Mouse (Mus musculus) erythroblast, embryonic 14.5 days (primary cell): Measurements from ENCODE around the gene Golt1b. TPM values are rescaled to one million over a fixed set of nuclear protein-coding genes. Genes with fewer than 3 reads are reported as not detected.

Experiments used
- H3K27me3 ChIP-seq: 2 replicates; pipeline ENCODE4 v1.6.1; 2012; ENCODE audit warnings: inconsistent platforms; ENCODE audit not compliant: control insufficient read depth
- H3K36me3 ChIP-seq: 2 replicates; pipeline ENCODE4 v1.6.1; 2012; ENCODE audit warnings: mild to moderate bottlenecking, inconsistent platforms; ENCODE audit not compliant: control insufficient read depth
- H3K4me1 ChIP-seq: 2 replicates; pipeline ENCODE4 v1.6.1; 2012; ENCODE audit warnings: inconsistent platforms; ENCODE audit not compliant: control insufficient read depth
- H3K4me3 ChIP-seq: replicated peaks from 2 replicates; pipeline ENCODE3; 2012; ENCODE audit warnings: moderate library complexity, mild to moderate bottlenecking, inconsistent platforms
- H3K9me3 ChIP-seq: 2 replicates; pipeline ENCODE4 v1.6.1; 2012; ENCODE audit warnings: low read length, inconsistent platforms, mixed read lengths; ENCODE audit not compliant: control insufficient read depth
- GATA1 ChIP-seq: IDR thresholded peaks from 2 replicates; pipeline ENCODE4 v1.6.1; 2012; ENCODE audit warnings: low read length, inconsistent platforms, mixed read lengths
- TAL1 ChIP-seq: IDR thresholded peaks from 3 replicates; pipeline ENCODE4 v1.6.1; 2012; ENCODE audit warnings: low read length, inconsistent platforms, mixed read lengths
- polyA plus RNA-seq: library from polyadenylated mRNA; stranded (reverse); fragments of >175 nt; gene quantifications from 2 replicates; pipeline ENCODE4 v1.2.3, GENCODE M21; 2012

Gene Golt1b
- polyA plus RNA-seq, 1 experiment, result 2.0 TPM

DNA sequence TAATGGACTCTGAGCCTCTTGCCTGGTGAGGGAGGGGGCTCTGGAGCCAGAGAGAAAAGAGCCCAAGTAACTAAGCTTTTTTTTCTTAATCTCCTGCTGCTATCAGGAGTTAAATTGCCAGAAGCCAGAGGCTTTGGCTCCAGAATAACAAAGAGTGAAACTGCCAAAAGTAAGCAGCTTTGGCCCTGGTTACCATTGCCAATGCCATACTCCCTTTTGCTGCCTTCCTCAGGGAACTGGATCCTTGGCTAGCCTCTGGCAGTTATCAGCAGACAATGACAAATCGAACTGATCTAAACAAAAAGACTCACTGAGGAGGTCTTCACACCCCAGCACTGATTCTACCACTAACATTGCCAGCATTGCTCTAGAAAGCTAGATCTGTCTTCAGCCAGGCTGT lies 24.1 kb downstream of the Golt1b start:
- no peak overlapping the region for H3K4me3 ChIP-seq
- no peaks in the 10 kb centered on the region for H3K4me1 ChIP-seq
- no peaks in the 10 kb centered on the region for H3K36me3 ChIP-seq
- peaks cover 40% of the 10 kb centered on the region for H3K27me3 ChIP-seq
- H3K9me3 ChIP-seq, result no peaks in the 10 kb centered on the region
- TF ChIP-seq GATA1, result no peak
- no peak for TF ChIP-seq TAL1

DNA sequence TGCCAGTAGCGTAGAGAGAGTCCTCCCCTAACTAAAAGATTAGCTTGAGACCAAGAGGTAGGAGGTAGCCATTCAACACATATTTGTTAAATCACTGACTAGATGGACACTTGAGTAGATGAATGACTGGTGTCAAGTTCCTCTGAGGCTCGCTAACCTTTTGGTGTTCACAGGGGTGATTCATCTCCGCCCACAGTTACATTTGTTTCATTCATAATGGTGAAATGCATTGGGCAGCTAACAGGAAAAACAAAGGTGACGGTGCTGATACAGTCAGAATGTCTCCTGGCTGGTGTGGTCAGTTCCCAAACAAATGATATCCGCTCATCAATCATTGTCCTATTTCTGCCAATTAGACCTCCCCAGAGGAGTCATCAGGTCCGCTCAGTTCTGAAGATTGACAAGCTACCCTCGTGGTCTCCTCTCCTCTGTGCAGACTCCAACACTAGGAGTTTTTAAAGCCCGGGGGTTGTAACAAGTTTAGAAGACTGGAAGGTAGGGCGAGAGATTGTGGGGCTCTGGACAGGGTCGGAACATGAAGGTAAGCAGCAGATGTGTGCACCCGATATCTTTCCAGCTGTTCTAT lies 26.0 kb downstream of the Golt1b start, which contains the start of gene Spx:
TSS of gene Spx (plus strand) at position 536 of the 586 bp plus-strand sequence.
- H3K4me1 ChIP-seq, result no peaks in the 10 kb centered on the region
- no peaks in the 10 kb centered on the region for H3K9me3 ChIP-seq
- H3K36me3 ChIP-seq, result no peaks in the 10 kb centered on the region
- TF ChIP-seq GATA1, result no peak
- no peak within 1 kb of the TSS for H3K4me3 ChIP-seq
- peaks cover 44% of the 10 kb centered on the region for H3K27me3 ChIP-seq

DNA sequence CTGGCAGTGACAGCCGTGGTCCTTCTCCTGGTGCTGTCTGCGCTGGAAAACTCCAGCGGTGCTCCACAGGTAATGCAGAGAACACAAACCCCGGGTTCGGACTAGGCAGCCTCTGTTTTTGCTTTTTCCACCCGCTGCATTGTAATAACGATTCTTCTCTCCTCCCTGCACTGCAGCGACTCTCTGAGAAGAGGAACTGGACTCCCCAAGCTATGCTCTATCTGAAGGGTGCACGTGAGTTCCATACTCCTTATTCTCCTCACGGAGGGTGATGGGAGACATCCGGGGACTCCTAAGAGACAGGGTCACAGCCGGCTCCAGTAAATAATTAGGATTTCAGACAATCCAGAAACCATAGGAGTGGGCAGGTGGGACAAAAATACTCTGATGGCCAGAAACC lies 26.8 kb downstream of the Golt1b start:
- no peak overlapping the region for H3K4me3 ChIP-seq

DNA sequence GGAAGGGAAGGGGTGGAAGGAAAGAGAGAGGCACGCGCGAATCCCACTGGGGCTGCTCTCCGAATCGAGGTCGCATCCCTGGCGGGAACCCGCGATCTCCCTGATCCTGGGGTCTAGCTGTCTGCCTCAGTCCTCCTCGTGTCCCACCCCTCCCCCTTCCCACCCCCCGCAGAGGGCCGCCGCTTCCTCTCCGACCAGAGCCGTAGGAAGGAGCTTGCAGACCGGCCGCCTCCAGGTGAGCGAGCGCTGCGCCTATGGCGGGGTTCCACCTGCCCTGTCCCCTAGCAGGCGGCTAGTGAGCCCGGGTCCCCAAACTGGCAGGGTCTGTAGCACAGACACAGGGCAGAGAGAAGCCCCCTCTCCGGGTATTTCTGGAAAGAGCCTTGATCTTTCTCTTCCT lies 27.6 kb downstream of the Golt1b start:
- TF ChIP-seq TAL1 (no peak), GATA1 (no peak)
- H3K4me3 ChIP-seq, result no peak overlapping the region
- no peaks in the 10 kb centered on the region for H3K9me3 ChIP-seq
- no peaks in the 10 kb centered on the region for H3K4me1 ChIP-seq
- no peaks in the 10 kb centered on the region; the same call in 1 of the 2 replicates for H3K36me3 ChIP-seq
- peaks cover 44% of the 10 kb centered on the region for H3K27me3 ChIP-seq

More for the DNA sequence above, 26.8 kb downstream of the Golt1b start:
- Histone ChIP-seq H3K9me3 (no peaks in the 10 kb centered on the region), H3K4me1 (no peaks in the 10 kb centered on the region), H3K27me3 (peaks cover 44% of the 10 kb centered on the region), H3K36me3 (no peaks in the 10 kb centered on the region)
- TF ChIP-seq TAL1 (no peak), GATA1 (no peak)

DNA sequence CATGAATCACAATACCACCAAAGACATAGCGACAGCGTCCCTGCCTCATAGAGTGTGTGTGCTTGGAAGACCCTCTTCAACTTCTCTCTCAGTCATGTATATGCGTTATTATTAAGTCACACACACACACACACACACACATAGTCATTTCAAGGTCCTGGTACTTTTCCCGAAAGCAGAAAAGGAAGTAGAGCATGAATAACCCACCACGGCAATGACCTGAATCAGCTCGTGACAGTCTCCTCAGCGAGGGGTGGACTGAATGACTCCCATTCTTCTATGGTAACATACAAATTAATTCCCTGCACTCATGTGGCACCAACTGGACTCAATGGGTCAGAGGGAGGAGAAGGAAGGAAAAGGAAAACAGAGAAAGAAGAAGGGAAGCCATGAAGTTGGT lies 38.0 kb downstream of the Golt1b start:
- H3K4me3 ChIP-seq, result no peak overlapping the region
- H3K27me3 ChIP-seq, result no peaks in the 10 kb centered on the region
- TF ChIP-seq GATA1 (no peak), TAL1 (no peak)
- H3K9me3 ChIP-seq, result no peaks in the 10 kb centered on the region
- H3K36me3 ChIP-seq, result no peaks in the 10 kb centered on the region
- H3K4me1 ChIP-seq, result no peaks in the 10 kb centered on the region

DNA sequence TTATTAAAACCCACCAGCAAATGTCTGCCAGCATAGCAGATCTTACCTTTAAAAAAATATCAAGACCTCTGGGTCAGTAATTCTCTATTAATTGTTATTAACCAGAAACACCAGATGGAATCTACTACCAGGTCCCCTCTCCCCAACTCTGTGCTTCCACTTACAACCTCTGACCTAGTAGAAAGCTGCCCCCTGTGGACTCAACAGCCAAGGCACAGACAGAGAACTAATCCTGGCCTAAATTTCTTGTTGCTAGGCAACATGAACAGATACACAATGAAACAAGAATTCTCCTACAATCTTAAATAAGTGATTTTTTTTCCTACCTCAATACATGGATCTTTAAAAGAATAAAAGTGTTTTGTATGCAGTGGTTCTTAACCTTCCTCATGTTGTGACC lies 42.1 kb downstream of the Golt1b start:
- TF ChIP-seq TAL1 (no peak), GATA1 (no peak)
- no peaks in the 10 kb centered on the region; the same call in 1 of the 2 replicates for H3K36me3 ChIP-seq

DNA sequence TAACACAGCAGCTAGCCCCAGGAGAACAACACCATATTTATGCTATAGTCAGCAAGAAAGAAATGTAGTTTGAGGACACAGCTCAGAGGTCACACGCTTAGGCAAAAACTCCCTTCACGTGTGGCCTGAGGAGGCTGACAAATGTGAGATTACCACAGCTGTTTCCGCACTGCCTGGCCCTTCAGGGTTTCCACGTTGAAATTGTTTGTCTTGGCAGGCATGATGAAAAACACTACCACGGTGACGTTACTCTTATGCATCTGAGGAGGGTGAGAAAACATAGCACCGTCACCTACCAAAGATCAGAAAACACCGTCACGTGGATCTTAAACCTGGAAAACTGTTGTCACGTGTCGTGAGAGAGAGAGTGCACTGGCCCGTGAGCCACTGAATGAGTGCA lies 64.4 kb downstream of the Golt1b start:
- Histone ChIP-seq H3K4me3 (no peak overlapping the region), H3K27me3 (no peaks in the 10 kb centered on the region), H3K9me3 (no peaks in the 10 kb centered on the region), H3K4me1 (no peaks in the 10 kb centered on the region), H3K36me3 (no peaks in the 10 kb centered on the region; the same call in 1 of the 2 replicates)
- no peak for TF ChIP-seq TAL1
- no peak for TF ChIP-seq GATA1

More for the DNA sequence above, 42.1 kb downstream of the Golt1b start:
- Histone ChIP-seq H3K9me3 (no peaks in the 10 kb centered on the region), H3K27me3 (no peaks in the 10 kb centered on the region), H3K4me3 (no peak overlapping the region), H3K4me1 (no peaks in the 10 kb centered on the region)

DNA sequence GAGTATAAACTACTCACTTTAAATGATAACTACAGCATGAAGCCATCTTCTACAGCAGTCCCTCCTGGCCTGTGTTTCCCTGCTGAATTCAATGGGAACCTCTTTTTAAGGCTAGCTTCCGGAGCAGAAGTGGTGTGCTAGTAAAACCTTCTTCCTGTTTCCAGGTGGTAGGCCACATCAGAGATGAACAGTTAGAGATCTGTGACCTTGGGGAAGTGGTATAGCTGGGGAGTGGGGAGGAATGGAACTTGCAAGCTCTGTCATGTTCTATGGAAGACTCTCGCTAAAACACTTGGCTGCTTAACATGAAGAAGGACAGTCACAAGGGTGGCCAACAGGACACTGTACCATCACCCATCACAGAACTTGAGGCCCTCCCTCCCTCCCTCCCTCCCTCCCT lies 66.3 kb downstream of the Golt1b start:
- Histone ChIP-seq H3K4me3 (no peak overlapping the region), H3K9me3 (no peaks in the 10 kb centered on the region), H3K4me1 (no peaks in the 10 kb centered on the region), H3K36me3 (no peaks in the 10 kb centered on the region; the same call in 1 of the 2 replicates), H3K27me3 (no peaks in the 10 kb centered on the region)
- TF ChIP-seq TAL1 (no peak), GATA1 (no peak)

Other genes starting within 250 kb of the Golt1b start
- gene Slco1a6, start 178.7 kb upstream of the Golt1b start, polyA plus RNA-seq, result not detected in 2 replicates
- not detected in 2 replicates for gene Iapp, start 88.8 kb upstream of the Golt1b start, polyA plus RNA-seq
- gene Slco1a5, start 64.2 kb upstream of the Golt1b start, polyA plus RNA-seq, result not detected in 2 replicates
- gene Pyroxd1, start 41.6 kb upstream of the Golt1b start, polyA plus RNA-seq, result 0.01 and 0.04 TPM in 2 replicates
- gene Recql, start 134 bp upstream of the Golt1b start, polyA plus RNA-seq, result 0.16 and 0.25 TPM in 2 replicates
- gene Spx, start 26.2 kb downstream of the Golt1b start, polyA plus RNA-seq, result 0.02 TPM in 1 of 2 replicates, not detected in the other
- gene Gys2, start 85.9 kb downstream of the Golt1b start, polyA plus RNA-seq, result 0.01 TPM in 1 of 2 replicates, not detected in the other
- gene Ldhb, start 120.7 kb downstream of the Golt1b start, polyA plus RNA-seq, result 0.12 TPM in 1 of 2 replicates, not detected in the other
- gene Kcnj8, start 184.4 kb downstream of the Golt1b start, polyA plus RNA-seq, result 0.02 TPM in 1 of 2 replicates, not detected in the other